Mouse (Mus musculus): ENCODE measurements around the gene Sbno2. TPM values are rescaled to one million over a fixed set of nuclear protein-coding genes. Genes with fewer than 3 reads are reported as not detected.

Sbno2 gene
- polyA plus RNA-seq, 1 experiment from 2014 or later: 13.2 TPM

- Histone ChIP-seq H3K4me1 (ENCODE audit: control insufficient read depth, insufficient read depth, low read length) (peaks cover 25% of the 10 kb centered on the region), H3K4me3 (ENCODE audit: low read depth, low read length) (no peak overlapping the region), H3K9me3 (ENCODE audit: control insufficient read depth, low read depth, low read length) (no peaks in the 10 kb centered on the region), H3K27me3 (ENCODE audit: control insufficient read depth, insufficient read depth, low read length) (no peaks in the 10 kb centered on the region), H3K27ac (ENCODE audit: low read length) (no peak overlapping the region), H3K36me3 (ENCODE audit: control insufficient read depth, insufficient read depth, low read length) (no peaks in the 10 kb centered on the region), H3K4me2 (replicated peaks; ENCODE audit: low read depth, low read length) (no peak overlapping the region), H3K9ac (replicated peaks; ENCODE audit: low read depth, low read length) (no peak overlapping the region)
- WGBS: 96% methylated on average over 8 of the region's 8 CpGs
- no peak for ATAC-seq (ENCODE audit: insufficient number of reproducible peaks, insufficient read depth, low FRiP score, low read depth)
Measured at GRCm38 (mm10) chr10:80022806-80023205, 82.6 kb downstream of the Sbno2 start.

- no peaks in the 10 kb centered on the region for H3K27me3 ChIP-seq (ENCODE audit: control insufficient read depth, insufficient read depth, low read length)
Measured at GRCm38 (mm10) chr10:80022164-80022563, 83.2 kb downstream of the Sbno2 start.

GRCm38 (mm10) chr10:80021320-80021641 is 84.1 kb downstream of the Sbno2 start:
- Histone ChIP-seq H3K9ac (replicated peaks; ENCODE audit: low read depth, low read length) (no peak overlapping the region), H3K4me2 (replicated peaks; ENCODE audit: low read depth, low read length) (no peak overlapping the region), H3K36me3 (ENCODE audit: control insufficient read depth, insufficient read depth, low read length) (no peaks in the 10 kb centered on the region), H3K4me3 (ENCODE audit: low read depth, low read length) (no peak overlapping the region), H3K27me3 (ENCODE audit: control insufficient read depth, insufficient read depth, low read length) (no peaks in the 10 kb centered on the region), H3K9me3 (ENCODE audit: control insufficient read depth, low read depth, low read length) (no peaks in the 10 kb centered on the region), H3K4me1 (ENCODE audit: control insufficient read depth, insufficient read depth, low read length) (peaks cover 25% of the 10 kb centered on the region), H3K27ac (ENCODE audit: low read length) (no peak overlapping the region)
- 82% methylated on average over 13 of the region's 13 CpGs for WGBS
- no peak for ATAC-seq (ENCODE audit: insufficient number of reproducible peaks, insufficient read depth, low FRiP score, low read depth)

More at GRCm38 (mm10) chr10:80022164-80022563, 83.2 kb downstream of the Sbno2 start:
- H3K27ac ChIP-seq (ENCODE audit: low read length): no peak overlapping the region
- no peak for ATAC-seq (ENCODE audit: insufficient number of reproducible peaks, insufficient read depth, low FRiP score, low read depth)
- no peaks in the 10 kb centered on the region for H3K9me3 ChIP-seq (ENCODE audit: control insufficient read depth, low read depth, low read length)
- no peaks in the 10 kb centered on the region for H3K36me3 ChIP-seq (ENCODE audit: control insufficient read depth, insufficient read depth, low read length)
- H3K4me2 ChIP-seq (replicated peaks; ENCODE audit: low read depth, low read length): no peak overlapping the region
- no peak overlapping the region for H3K4me3 ChIP-seq (ENCODE audit: low read depth, low read length)
- 94% methylated on average over 12 of the region's 12 CpGs for WGBS
- H3K9ac ChIP-seq (replicated peaks; ENCODE audit: low read depth, low read length): no peak overlapping the region
- peaks cover 25% of the 10 kb centered on the region for H3K4me1 ChIP-seq (ENCODE audit: control insufficient read depth, insufficient read depth, low read length)

- ATAC-seq (ENCODE audit: insufficient number of reproducible peaks, insufficient read depth, low FRiP score, low read depth): no peak
- Histone ChIP-seq H3K27me3 (ENCODE audit: control insufficient read depth, insufficient read depth, low read length) (no peaks in the 10 kb centered on the region), H3K4me1 (ENCODE audit: control insufficient read depth, insufficient read depth, low read length) (peaks cover 25% of the 10 kb centered on the region), H3K36me3 (ENCODE audit: control insufficient read depth, insufficient read depth, low read length) (no peaks in the 10 kb centered on the region), H3K9me3 (ENCODE audit: control insufficient read depth, low read depth, low read length) (no peaks in the 10 kb centered on the region), H3K9ac (replicated peaks; ENCODE audit: low read depth, low read length) (no peak overlapping the region), H3K4me2 (replicated peaks; ENCODE audit: low read depth, low read length) (no peak overlapping the region), H3K27ac (ENCODE audit: low read length) (no peak overlapping the region), H3K4me3 (ENCODE audit: low read depth, low read length) (0 out of 2 replicates have a peak overlapping the region, but pooled peaks have one; percentile 20)
- 82% methylated on average over 18 of the region's 18 CpGs for WGBS
Measured at GRCm38 (mm10) chr10:80020603-80021319, 84.6 kb downstream of the Sbno2 start.

GRCm38 (mm10) chr10:80020191-80020590 is 85.2 kb downstream of the Sbno2 start:
- no peak for ATAC-seq (ENCODE audit: insufficient number of reproducible peaks, insufficient read depth, low FRiP score, low read depth)
- Histone ChIP-seq H3K9ac (replicated peaks; ENCODE audit: low read depth, low read length) (peak overlapping the region; percentile 40; the same call in 1 of the 2 replicates), H3K27ac (ENCODE audit: low read length) (no peak overlapping the region), H3K4me3 (ENCODE audit: low read depth, low read length) (peak overlapping the region; percentile 20), H3K27me3 (ENCODE audit: control insufficient read depth, insufficient read depth, low read length) (no peaks in the 10 kb centered on the region), H3K4me2 (replicated peaks; ENCODE audit: low read depth, low read length) (peak overlapping the region; percentile 46), H3K4me1 (ENCODE audit: control insufficient read depth, insufficient read depth, low read length) (peaks cover 22% of the 10 kb centered on the region), H3K36me3 (ENCODE audit: control insufficient read depth, insufficient read depth, low read length) (no peaks in the 10 kb centered on the region), H3K9me3 (ENCODE audit: control insufficient read depth, low read depth, low read length) (no peaks in the 10 kb centered on the region)
- WGBS: 38% methylated on average over 11 of the region's 11 CpGs

GRCm38 (mm10) chr10:80019471-80020131 is 85.8 kb downstream of the Sbno2 start:
- peak overlapping the region; percentile 20 for H3K4me3 ChIP-seq (ENCODE audit: low read depth, low read length)
- 12% methylated on average over 20 of the region's 20 CpGs for WGBS
- H3K27me3 ChIP-seq (ENCODE audit: control insufficient read depth, insufficient read depth, low read length): peaks cover 6% of the 10 kb centered on the region
- H3K9ac ChIP-seq (replicated peaks; ENCODE audit: low read depth, low read length): peak overlapping the region; percentile 40; the same call in 1 of the 2 replicates
- H3K4me1 ChIP-seq (ENCODE audit: control insufficient read depth, insufficient read depth, low read length): peaks cover 22% of the 10 kb centered on the region
- peak; percentile 66; the same call in 1 of the 2 replicates for ATAC-seq (ENCODE audit: insufficient number of reproducible peaks, insufficient read depth, low FRiP score, low read depth)
- H3K36me3 ChIP-seq (ENCODE audit: control insufficient read depth, insufficient read depth, low read length): no peaks in the 10 kb centered on the region
- peak overlapping the region; percentile 46 for H3K4me2 ChIP-seq (replicated peaks; ENCODE audit: low read depth, low read length)
- no peaks in the 10 kb centered on the region for H3K9me3 ChIP-seq (ENCODE audit: control insufficient read depth, low read depth, low read length)
- H3K27ac ChIP-seq (ENCODE audit: low read length): peak overlapping the region; percentile 55; the same call in 1 of the 2 replicates

- H3K4me2 ChIP-seq (replicated peaks; ENCODE audit: low read depth, low read length): peak overlapping the region; percentile 46
- H3K9ac ChIP-seq (replicated peaks; ENCODE audit: low read depth, low read length): no peak overlapping the region
- H3K9me3 ChIP-seq (ENCODE audit: control insufficient read depth, low read depth, low read length): no peaks in the 10 kb centered on the region
- ATAC-seq (ENCODE audit: insufficient number of reproducible peaks, insufficient read depth, low FRiP score, low read depth): peak; percentile 76
- peaks cover 14% of the 10 kb centered on the region for H3K27me3 ChIP-seq (ENCODE audit: control insufficient read depth, insufficient read depth, low read length)
- H3K4me3 ChIP-seq (ENCODE audit: low read depth, low read length): peak overlapping the region; percentile 20; the same call in 1 of the 2 replicates
- no peaks in the 10 kb centered on the region for H3K36me3 ChIP-seq (ENCODE audit: control insufficient read depth, insufficient read depth, low read length)
- WGBS: 6% methylated on average over 15 of the region's 15 CpGs
- H3K27ac ChIP-seq (ENCODE audit: low read length): peak overlapping the region; percentile 55; the same call in 1 of the 2 replicates
- H3K4me1 ChIP-seq (ENCODE audit: control insufficient read depth, insufficient read depth, low read length): peaks cover 22% of the 10 kb centered on the region
Measured at GRCm38 (mm10) chr10:80018739-80019297, 86.6 kb downstream of the Sbno2 start.

GRCm38 (mm10) chr10:80017771-80018170 is 87.6 kb downstream of the Sbno2 start:
- no peak overlapping the region for H3K9ac ChIP-seq (replicated peaks; ENCODE audit: low read depth, low read length)
- no peak overlapping the region for H3K4me3 ChIP-seq (ENCODE audit: low read depth, low read length)
- H3K36me3 ChIP-seq (ENCODE audit: control insufficient read depth, insufficient read depth, low read length): no peaks in the 10 kb centered on the region
- no peak overlapping the region for H3K4me2 ChIP-seq (replicated peaks; ENCODE audit: low read depth, low read length)
- no peak overlapping the region for H3K27ac ChIP-seq (ENCODE audit: low read length)
- WGBS: 81% methylated on average over 14 of the region's 14 CpGs
- H3K27me3 ChIP-seq (ENCODE audit: control insufficient read depth, insufficient read depth, low read length): peaks cover 21% of the 10 kb centered on the region
- peaks cover 22% of the 10 kb centered on the region for H3K4me1 ChIP-seq (ENCODE audit: control insufficient read depth, insufficient read depth, low read length)
- H3K9me3 ChIP-seq (ENCODE audit: control insufficient read depth, low read depth, low read length): no peaks in the 10 kb centered on the region
- ATAC-seq (ENCODE audit: insufficient number of reproducible peaks, insufficient read depth, low FRiP score, low read depth): no peak
